Mouse (Mus musculus) T-helper 17 cell (primary cell): ENCODE data around the gene Elk3.

Source experiments
- in situ Hi-C, 2 experiments: fragments of 300-600 bp; cut with MboI, MseI; formaldehyde crosslinking; loops; 1 replicate in 1 of 2; 2 replicates in 1 of 2; pipeline ENCODE4 v1.15.1; 2025; ENCODE audit warnings: high pct_unique_total_duplicates in 2 of 2

The Elk3 gene

GRCm38 (mm10) chr10:93297774-93298173, 13.2 kb downstream of the Elk3 start:
- in situ Hi-C loops = no loop called here

- in situ Hi-C loops = loop anchor here in 1 of 2 experiments (5.0 kb wide), 1 partner anchor 133 kb away; no protein-coding TSS in a partner anchor
Measured at GRCm38 (mm10) chr10:93294547-93295219, 16.3 kb downstream of the Elk3 start.

GRCm38 (mm10) chr10:93293621-93294020, 17.3 kb downstream of the Elk3 start:
- in situ Hi-C loops = loop anchor here in 1 of 2 experiments (5.0 kb wide), 1 partner anchor 134 kb away; no protein-coding TSS in a partner anchor

- in situ Hi-C loops = loop anchor here in 1 of 2 experiments (5.0 kb wide), 1 partner anchor 135 kb away; no protein-coding TSS in a partner anchor
Measured at GRCm38 (mm10) chr10:93291843-93292242, 19.1 kb downstream of the Elk3 start.

GRCm38 (mm10) chr10:93291352-93291751, 19.6 kb downstream of the Elk3 start:
- in situ Hi-C loops = loop anchor here in 1 of 2 experiments (5.0 kb wide), 1 partner anchor 136 kb away; no protein-coding TSS in a partner anchor

GRCm38 (mm10) chr10:93289404-93289803, 21.5 kb downstream of the Elk3 start:
- in situ Hi-C loops = loop anchor here (5.0 kb wide), 2 partner anchors 133 to 237 kb away; no protein-coding TSS in a partner anchor

- in situ Hi-C loops = loop anchor here (5.0 kb wide), 2 partner anchors 134 to 236 kb away; no protein-coding TSS in a partner anchor
Measured at GRCm38 (mm10) chr10:93288336-93288735, 22.6 kb downstream of the Elk3 start.

- in situ Hi-C loops = loop anchor here (5.0 kb wide), 2 partner anchors 135 to 235 kb away; no protein-coding TSS in a partner anchor
Measured at GRCm38 (mm10) chr10:93287551-93288145, 23.3 kb downstream of the Elk3 start.

- in situ Hi-C loops = loop anchor here (5.0 kb wide), 2 partner anchors 137 to 233 kb away; no protein-coding TSS in a partner anchor
Measured at GRCm38 (mm10) chr10:93285489-93285888, 25.4 kb downstream of the Elk3 start.

GRCm38 (mm10) chr10:93283258-93283657, 27.7 kb downstream of the Elk3 start:
- in situ Hi-C loops = loop anchor here in 1 of 2 experiments (5.0 kb wide), 1 partner anchor 449 kb away; no protein-coding TSS in a partner anchor

- in situ Hi-C loops = loop anchor here in 1 of 2 experiments (5.0 kb wide), 1 partner anchor 450 kb away; no protein-coding TSS in a partner anchor
Measured at GRCm38 (mm10) chr10:93282526-93282964, 28.4 kb downstream of the Elk3 start.

GRCm38 (mm10) chr10:93281092-93281491, 29.8 kb downstream of the Elk3 start:
- in situ Hi-C loops = loop anchor here in 1 of 2 experiments (5.0 kb wide), 1 partner anchor 451 kb away; no protein-coding TSS in a partner anchor

GRCm38 (mm10) chr10:93280586-93280985, 30.3 kb downstream of the Elk3 start:
- in situ Hi-C loops = loop anchor here in 1 of 2 experiments (5.0 kb wide), 1 partner anchor 452 kb away; no protein-coding TSS in a partner anchor

- in situ Hi-C loops = no loop called here
Measured at GRCm38 (mm10) chr10:93279062-93279461, 31.9 kb downstream of the Elk3 start.

GRCm38 (mm10) chr10:93278361-93278760, 32.6 kb downstream of the Elk3 start:
- in situ Hi-C loops = no loop called here

- in situ Hi-C loops = no loop called here
Measured at GRCm38 (mm10) chr10:93276857-93277256, 34.1 kb downstream of the Elk3 start.

- in situ Hi-C loops = no loop called here
Measured at GRCm38 (mm10) chr10:93276349-93276763, 34.6 kb downstream of the Elk3 start.

GRCm38 (mm10) chr10:93275212-93276136, 35.5 kb downstream of the Elk3 start:
- in situ Hi-C loops = no loop called here

- in situ Hi-C loops = loop anchor here (25.0 kb wide), 2 partner anchors 212 to 562 kb away; partner anchors contain the start of gene Nedd1 (in 1 of the 2)
Measured at GRCm38 (mm10) chr10:93274277-93274696, 36.6 kb downstream of the Elk3 start.
